Mouse (Mus musculus): ENCODE measurements around the gene Calhm1. TPM values are rescaled to one million over a fixed set of nuclear protein-coding genes. Genes with fewer than 3 reads are reported as not detected.
A peak's percentile ranks its signal among the peaks of the same experiment; 100 is the strongest.

Gene Calhm1
- polyA plus RNA-seq, 1 experiment from 2014 or later: not detected

- Histone ChIP-seq H3K4me3 (ENCODE audit: low read depth, low read length) (no peak overlapping the region), H3K27me3 (ENCODE audit: control insufficient read depth, insufficient read depth, low read length) (no peaks in the 10 kb centered on the region), H3K4me1 (replicated peaks; ENCODE audit: control insufficient read depth, insufficient read depth, low read length) (no peaks in the 10 kb centered on the region), H3K4me2 (ENCODE audit: low read depth, low read length, severe bottlenecking) (no peak overlapping the region), H3K27ac (ENCODE audit: low read depth, low read length) (no peak overlapping the region), H3K36me3 (ENCODE audit: control insufficient read depth, insufficient read depth, low read length) (no peaks in the 10 kb centered on the region), H3K9ac (ENCODE audit: low read length) (no peak overlapping the region), H3K9me3 (ENCODE audit: control insufficient read depth, low read length) (no peaks in the 10 kb centered on the region)
- DNase-seq (ENCODE audit: low spot score) (no peak), ATAC-seq (replicated peaks; ENCODE audit: low FRiP score) (no peak)
- 13% methylated on average over 3 of the region's 3 CpGs for WGBS
Measured at GRCm38 (mm10) chr19:47166758-47167157, 22.7 kb upstream of the Calhm1 start.

- 93% methylated on average over 6 of the region's 6 CpGs for whole genome bisulfite sequencing
Measured at GRCm38 (mm10) chr19:47163176-47163744, 19.2 kb upstream of the Calhm1 start.

GRCm38 (mm10) chr19:47161669-47162068 lies 17.6 kb upstream of the Calhm1 start:
- Histone ChIP-seq H3K4me1 (replicated peaks; ENCODE audit: control insufficient read depth, insufficient read depth, low read length) (no peaks in the 10 kb centered on the region), H3K9ac (ENCODE audit: low read length) (no peak overlapping the region), H3K4me3 (ENCODE audit: low read depth, low read length) (no peak overlapping the region), H3K27ac (ENCODE audit: low read depth, low read length) (no peak overlapping the region), H3K27me3 (ENCODE audit: control insufficient read depth, insufficient read depth, low read length) (no peaks in the 10 kb centered on the region), H3K36me3 (ENCODE audit: control insufficient read depth, insufficient read depth, low read length) (no peaks in the 10 kb centered on the region), H3K4me2 (ENCODE audit: low read depth, low read length, severe bottlenecking) (no peak overlapping the region), H3K9me3 (ENCODE audit: control insufficient read depth, low read length) (no peaks in the 10 kb centered on the region)
- ATAC-seq (replicated peaks; ENCODE audit: low FRiP score) (no peak), DNase-seq (ENCODE audit: low spot score) (no peak)
- 66% methylated on average over 4 of the region's 4 CpGs for WGBS

More at GRCm38 (mm10) chr19:47163176-47163744, 19.2 kb upstream of the Calhm1 start:
- Histone ChIP-seq H3K36me3 (ENCODE audit: control insufficient read depth, insufficient read depth, low read length) (no peaks in the 10 kb centered on the region), H3K9me3 (ENCODE audit: control insufficient read depth, low read length) (no peaks in the 10 kb centered on the region), H3K4me3 (ENCODE audit: low read depth, low read length) (no peak overlapping the region), H3K4me1 (replicated peaks; ENCODE audit: control insufficient read depth, insufficient read depth, low read length) (no peaks in the 10 kb centered on the region), H3K9ac (ENCODE audit: low read length) (no peak overlapping the region), H3K4me2 (ENCODE audit: low read depth, low read length, severe bottlenecking) (no peak overlapping the region), H3K27ac (ENCODE audit: low read depth, low read length) (no peak overlapping the region), H3K27me3 (ENCODE audit: control insufficient read depth, insufficient read depth, low read length) (no peaks in the 10 kb centered on the region)
- ATAC-seq (replicated peaks; ENCODE audit: low FRiP score) (no peak), DNase-seq (ENCODE audit: low spot score) (no peak)

- Histone ChIP-seq H3K9me3 (ENCODE audit: control insufficient read depth, low read length) (no peaks in the 10 kb centered on the region), H3K27me3 (ENCODE audit: control insufficient read depth, insufficient read depth, low read length) (no peaks in the 10 kb centered on the region), H3K4me3 (ENCODE audit: low read depth, low read length) (no peak within 1 kb of the TSS), H3K36me3 (ENCODE audit: control insufficient read depth, insufficient read depth, low read length) (no peaks in the 10 kb centered on the region), H3K4me1 (replicated peaks; ENCODE audit: control insufficient read depth, insufficient read depth, low read length) (no peaks in the 10 kb centered on the region), H3K27ac (ENCODE audit: low read depth, low read length) (no peak within 1 kb of the TSS), H3K4me2 (ENCODE audit: low read depth, low read length, severe bottlenecking) (no peak within 1 kb of the TSS), H3K9ac (ENCODE audit: low read length) (no peak within 1 kb of the TSS)
- DNase-seq (ENCODE audit: low spot score): no peak
- 88% methylated on average over 11 of the region's 11 CpGs for WGBS
- no peak for ATAC-seq (replicated peaks; ENCODE audit: low FRiP score)
Measured at GRCm38 (mm10) chr19:47157664-47158063, 13.6 kb upstream of the Calhm1 start, which contains the start of gene Calhm3. TSS of gene Calhm3 (minus strand) at chr19:47157764.

GRCm38 (mm10) chr19:47153767-47154166 lies 9.7 kb upstream of the Calhm1 start:
- H3K4me2 ChIP-seq (ENCODE audit: low read depth, low read length, severe bottlenecking): no peak overlapping the region
- no peak overlapping the region for H3K4me3 ChIP-seq (ENCODE audit: low read depth, low read length)
- no peak for DNase-seq (ENCODE audit: low spot score)
- WGBS: 90% methylated on average over 7 of the region's 7 CpGs
- H3K9me3 ChIP-seq (ENCODE audit: control insufficient read depth, low read length): no peaks in the 10 kb centered on the region
- no peak overlapping the region for H3K27ac ChIP-seq (ENCODE audit: low read depth, low read length)
- no peak for ATAC-seq (replicated peaks; ENCODE audit: low FRiP score)
- no peak overlapping the region for H3K9ac ChIP-seq (ENCODE audit: low read length)
- peaks cover 2% of the 10 kb centered on the region; the same call in 1 of the 2 replicates for H3K4me1 ChIP-seq (replicated peaks; ENCODE audit: control insufficient read depth, insufficient read depth, low read length)
- no peaks in the 10 kb centered on the region; the same call in 1 of the 2 replicates for H3K27me3 ChIP-seq (ENCODE audit: control insufficient read depth, insufficient read depth, low read length)
- H3K36me3 ChIP-seq (ENCODE audit: control insufficient read depth, insufficient read depth, low read length): no peaks in the 10 kb centered on the region

GRCm38 (mm10) chr19:47152062-47152369 lies 8.0 kb upstream of the Calhm1 start:
- no peaks in the 10 kb centered on the region; the same call in 1 of the 2 replicates for H3K27me3 ChIP-seq (ENCODE audit: control insufficient read depth, insufficient read depth, low read length)
- H3K27ac ChIP-seq (ENCODE audit: low read depth, low read length): no peak overlapping the region
- WGBS: 62% methylated on average over 12 of the region's 12 CpGs

GRCm38 (mm10) chr19:47151332-47152061 lies 7.4 kb upstream of the Calhm1 start:
- WGBS: 26% methylated on average over 32 of the region's 32 CpGs

More at GRCm38 (mm10) chr19:47152062-47152369, 8.0 kb upstream of the Calhm1 start:
- H3K9me3 ChIP-seq (ENCODE audit: control insufficient read depth, low read length): no peaks in the 10 kb centered on the region
- no peaks in the 10 kb centered on the region for H3K36me3 ChIP-seq (ENCODE audit: control insufficient read depth, insufficient read depth, low read length)
- ATAC-seq (replicated peaks; ENCODE audit: low FRiP score) (no peak), DNase-seq (ENCODE audit: low spot score) (no peak)
- H3K4me2 ChIP-seq (ENCODE audit: low read depth, low read length, severe bottlenecking): peak overlapping the region; percentile 58
- H3K9ac ChIP-seq (ENCODE audit: low read length): peak overlapping the region; percentile 55
- peak overlapping the region; percentile 21; the same call in 1 of the 2 replicates for H3K4me3 ChIP-seq (ENCODE audit: low read depth, low read length)
- H3K4me1 ChIP-seq (replicated peaks; ENCODE audit: control insufficient read depth, insufficient read depth, low read length): peaks cover 2% of the 10 kb centered on the region; the same call in 1 of the 2 replicates

GRCm38 (mm10) chr19:47149854-47150253 lies 5.8 kb upstream of the Calhm1 start:
- no peak for DNase-seq (ENCODE audit: low spot score)

More at GRCm38 (mm10) chr19:47151332-47152061, 7.4 kb upstream of the Calhm1 start:
- Histone ChIP-seq H3K9me3 (ENCODE audit: control insufficient read depth, low read length) (no peaks in the 10 kb centered on the region), H3K4me1 (replicated peaks; ENCODE audit: control insufficient read depth, insufficient read depth, low read length) (peaks cover 2% of the 10 kb centered on the region; the same call in 1 of the 2 replicates), H3K9ac (ENCODE audit: low read length) (peak overlapping the region; percentile 55), H3K36me3 (ENCODE audit: control insufficient read depth, insufficient read depth, low read length) (no peaks in the 10 kb centered on the region), H3K27me3 (ENCODE audit: control insufficient read depth, insufficient read depth, low read length) (no peaks in the 10 kb centered on the region; the same call in 1 of the 2 replicates), H3K4me2 (ENCODE audit: low read depth, low read length, severe bottlenecking) (peak overlapping the region; percentile 58), H3K27ac (ENCODE audit: low read depth, low read length) (no peak overlapping the region), H3K4me3 (ENCODE audit: low read depth, low read length) (peak overlapping the region; percentile 21; the same call in 1 of the 2 replicates)
- DNase-seq (ENCODE audit: low spot score): no peak
- no peak for ATAC-seq (replicated peaks; ENCODE audit: low FRiP score)

More at GRCm38 (mm10) chr19:47149854-47150253, 5.8 kb upstream of the Calhm1 start:
- no peak overlapping the region for H3K4me3 ChIP-seq (ENCODE audit: low read depth, low read length)
- 57% methylated on average over 4 of the region's 4 CpGs for WGBS
- ATAC-seq (replicated peaks; ENCODE audit: low FRiP score): no peak
- H3K9ac ChIP-seq (ENCODE audit: low read length): no peak overlapping the region
- no peaks in the 10 kb centered on the region; the same call in 1 of the 2 replicates for H3K27me3 ChIP-seq (ENCODE audit: control insufficient read depth, insufficient read depth, low read length)
- peaks cover 2% of the 10 kb centered on the region; the same call in 1 of the 2 replicates for H3K4me1 ChIP-seq (replicated peaks; ENCODE audit: control insufficient read depth, insufficient read depth, low read length)
- no peak overlapping the region for H3K27ac ChIP-seq (ENCODE audit: low read depth, low read length)
- no peaks in the 10 kb centered on the region for H3K36me3 ChIP-seq (ENCODE audit: control insufficient read depth, insufficient read depth, low read length)
- no peaks in the 10 kb centered on the region for H3K9me3 ChIP-seq (ENCODE audit: control insufficient read depth, low read length)
- no peak overlapping the region for H3K4me2 ChIP-seq (ENCODE audit: low read depth, low read length, severe bottlenecking)

Data from forebrain, embryonic 11.5 days (tissue).